Mouse (Mus musculus): ENCODE results near the gene Hrc. TPM values are rescaled to one million over a fixed set of nuclear protein-coding genes. Genes with fewer than 3 reads are reported as not detected.

Hrc gene
- polyA plus RNA-seq, 1 experiment = 0.35 TPM

DNA sequence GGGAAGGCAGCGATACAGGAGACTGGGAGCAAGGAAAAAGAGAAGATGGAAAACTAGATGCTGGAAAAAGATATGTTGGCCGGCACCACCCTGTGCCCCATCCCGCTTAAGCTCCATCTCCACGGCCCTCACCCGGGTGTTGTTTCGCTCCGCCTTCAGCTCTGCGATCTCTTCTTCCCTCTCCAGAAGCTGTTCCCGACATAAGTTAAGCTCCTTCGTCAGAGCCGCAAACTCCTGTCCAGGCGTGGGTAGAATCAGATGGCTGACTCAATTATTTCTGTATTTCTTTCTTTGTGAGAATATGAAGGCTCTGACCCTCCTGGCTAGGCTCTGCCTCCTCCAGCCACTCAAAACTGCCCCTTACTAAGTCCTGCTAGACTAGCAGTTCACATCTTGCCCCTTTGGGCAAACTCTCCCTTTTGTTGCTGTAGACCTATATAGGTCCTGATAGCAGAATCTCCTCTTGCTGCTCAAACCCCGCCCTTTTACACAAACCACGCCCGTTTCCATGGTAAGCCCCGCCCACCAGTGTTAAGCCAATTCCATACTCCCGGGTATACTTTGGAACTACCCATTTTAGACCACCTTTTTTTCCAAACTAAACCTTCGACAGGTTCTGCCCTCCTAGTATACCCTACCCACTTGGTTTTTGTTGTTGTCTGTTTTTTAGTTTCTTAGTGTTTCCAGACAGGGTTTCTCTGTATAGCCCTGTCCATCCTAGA lies 25.5 kb downstream of the Hrc start:
- 0 out of 2 replicates have a peak overlapping the region, but pooled peaks have one; percentile 36 for H3K27ac ChIP-seq (ENCODE audit: insufficient read depth, low read length)
- TF ChIP-seq POLR2A (IDR thresholded peaks at IDR 0.05; ENCODE audit: extremely low read depth, insufficient read depth, low read length) = no peak
- TF ChIP-seq CTCF (IDR thresholded peaks at IDR 0.05; ENCODE audit: extremely low read depth, insufficient read depth, low read length) = no peak
- H3K4me3 ChIP-seq (ENCODE audit: insufficient read depth, low read length) = no peak overlapping the region
- 0 out of 2 replicates have a peak, but pooled peaks cover 3% of the 10 kb centered on the region for H3K4me1 ChIP-seq (ENCODE audit: control insufficient read depth, insufficient read depth, low read length)

DNA sequence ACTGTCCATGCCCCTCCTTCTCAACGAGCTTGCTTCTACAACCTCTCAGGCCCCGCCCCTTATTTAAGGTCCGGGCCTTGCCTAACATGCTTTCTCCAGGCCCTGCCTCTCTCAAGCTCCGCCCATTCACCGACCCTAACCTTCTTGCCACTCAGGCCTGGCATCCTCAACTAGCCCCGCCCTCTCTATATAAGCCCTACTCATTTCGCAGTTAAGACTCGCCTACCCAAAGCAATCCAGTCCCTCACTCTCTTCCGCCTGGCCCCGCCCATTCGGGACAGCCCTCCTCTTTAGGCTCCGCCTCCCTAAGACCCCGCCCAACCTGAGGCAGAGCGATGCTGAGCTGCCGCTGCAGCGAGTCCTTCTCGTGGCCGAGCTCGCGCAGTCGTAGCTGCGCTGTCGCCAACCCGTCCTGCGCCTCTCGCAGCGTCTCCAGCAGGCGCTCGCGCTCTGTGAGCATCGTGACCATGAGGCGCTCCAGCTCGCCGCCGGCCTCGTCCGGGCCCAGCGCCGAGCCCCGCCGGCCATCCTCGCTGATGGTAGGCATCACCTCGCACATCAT lies 26.2 kb downstream of the Hrc start:
- Histone ChIP-seq H3K4me3 (ENCODE audit: insufficient read depth, low read length) (peak overlapping the region; percentile 26), H3K4me1 (ENCODE audit: control insufficient read depth, insufficient read depth, low read length) (0 out of 2 replicates have a peak, but pooled peaks cover 3% of the 10 kb centered on the region), H3K27ac (ENCODE audit: insufficient read depth, low read length) (0 out of 2 replicates have a peak overlapping the region, but pooled peaks have one; percentile 36)
- TF ChIP-seq CTCF (IDR thresholded peaks at IDR 0.05; ENCODE audit: extremely low read depth, insufficient read depth, low read length) = no peak
- peak; percentile 97 for TF ChIP-seq POLR2A (IDR thresholded peaks at IDR 0.05; ENCODE audit: extremely low read depth, insufficient read depth, low read length)

DNA sequence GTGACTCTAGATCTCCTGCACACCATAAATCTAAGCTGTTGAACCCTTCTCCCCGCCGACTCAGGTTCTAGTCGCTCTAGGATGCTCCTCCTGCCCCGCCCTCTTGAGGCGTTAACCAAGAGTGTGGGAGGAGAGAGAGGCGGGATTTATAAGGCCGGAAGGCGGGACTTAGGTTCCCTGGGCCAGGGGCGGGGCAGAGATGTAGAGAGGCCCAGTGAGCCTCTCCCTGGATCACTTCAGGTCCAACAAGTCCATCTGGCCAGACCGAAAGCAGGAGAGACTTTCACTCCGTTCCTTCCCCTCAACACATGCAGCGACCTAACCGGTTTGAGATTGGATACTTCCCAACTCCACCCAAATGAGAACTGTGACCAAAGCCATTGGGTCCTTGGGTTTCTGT lies 27.7 kb downstream of the Hrc start:
- Histone ChIP-seq H3K27ac (ENCODE audit: insufficient read depth, low read length) (no peak overlapping the region), H3K4me1 (ENCODE audit: control insufficient read depth, insufficient read depth, low read length) (0 out of 2 replicates have a peak, but pooled peaks cover 3% of the 10 kb centered on the region), H3K4me3 (ENCODE audit: insufficient read depth, low read length) (no peak overlapping the region)
- TF ChIP-seq CTCF (IDR thresholded peaks at IDR 0.05; ENCODE audit: extremely low read depth, insufficient read depth, low read length) (no peak), POLR2A (IDR thresholded peaks at IDR 0.05; ENCODE audit: extremely low read depth, insufficient read depth, low read length) (no peak)

DNA sequence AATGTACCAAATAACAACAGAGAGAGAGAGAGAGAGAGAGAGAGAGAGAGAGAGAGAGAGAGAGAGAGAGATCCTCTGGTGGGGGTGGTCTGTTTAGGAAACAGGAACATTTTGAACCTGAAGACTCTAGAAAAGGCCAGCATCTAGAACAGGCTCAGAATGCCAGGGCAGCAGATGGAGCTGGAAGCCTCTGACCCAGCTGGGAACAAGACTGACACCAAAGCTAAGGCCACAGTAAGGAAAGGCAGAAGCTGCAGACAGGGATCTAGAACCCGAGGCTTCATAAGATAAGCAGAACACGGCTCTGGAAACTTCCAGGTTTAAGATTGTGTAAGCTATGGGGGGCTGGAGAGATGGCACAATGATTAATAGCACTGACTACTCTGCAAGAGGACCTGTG lies 28.9 kb downstream of the Hrc start:
- TF ChIP-seq CTCF (IDR thresholded peaks at IDR 0.05; ENCODE audit: extremely low read depth, insufficient read depth, low read length) = no peak
- TF ChIP-seq POLR2A (IDR thresholded peaks at IDR 0.05; ENCODE audit: extremely low read depth, insufficient read depth, low read length) = no peak
- Histone ChIP-seq H3K27ac (ENCODE audit: insufficient read depth, low read length) (no peak overlapping the region), H3K4me3 (ENCODE audit: insufficient read depth, low read length) (no peak overlapping the region), H3K4me1 (ENCODE audit: control insufficient read depth, insufficient read depth, low read length) (peaks cover 5% of the 10 kb centered on the region; the same call in 1 of the 2 replicates)

DNA sequence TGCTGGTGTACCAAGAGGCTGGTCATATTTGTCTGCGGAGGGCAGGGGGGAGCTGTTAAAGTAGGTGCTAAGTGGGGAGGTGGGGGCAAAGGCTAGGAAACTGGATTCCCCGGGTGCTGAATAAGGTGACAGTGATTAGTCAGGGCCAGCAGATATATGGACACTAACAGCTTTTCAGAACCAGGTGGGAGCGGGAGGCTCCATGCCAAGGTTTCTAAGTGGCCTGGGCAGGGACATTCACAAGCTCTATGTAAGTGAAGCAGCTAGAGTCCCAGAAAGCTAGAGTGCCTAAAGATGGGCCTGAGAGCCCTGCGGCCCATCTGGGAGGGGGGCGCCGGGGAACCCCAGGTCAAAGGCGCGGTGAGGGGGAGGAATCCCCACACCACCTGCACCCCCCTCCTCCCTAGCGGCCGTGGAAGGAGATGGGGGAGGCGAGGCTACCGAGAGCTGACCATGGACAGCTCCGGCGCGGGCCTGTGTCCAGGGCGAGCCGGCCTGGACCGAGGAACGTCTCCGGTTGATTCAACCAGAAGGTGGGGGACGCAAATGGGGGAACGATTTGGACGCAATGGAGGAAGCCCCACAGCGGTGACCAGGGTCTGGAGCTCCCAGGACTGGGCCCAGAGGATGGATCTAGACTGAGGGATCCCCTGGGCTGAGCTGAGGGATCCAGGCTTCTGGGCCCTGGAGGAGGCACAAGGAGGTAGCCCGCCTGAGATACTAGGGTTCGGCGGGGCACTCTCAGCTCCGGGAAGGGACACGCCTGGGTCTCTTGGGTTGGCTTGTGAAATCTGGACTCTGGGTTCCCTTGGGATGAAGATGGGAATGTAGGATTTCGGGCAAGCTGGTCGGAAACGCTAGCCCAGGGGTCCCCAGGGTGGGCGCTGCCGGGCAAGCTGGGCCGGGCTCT lies 30.9 kb downstream of the Hrc start:
- TF ChIP-seq CTCF (IDR thresholded peaks at IDR 0.05; ENCODE audit: extremely low read depth, insufficient read depth, low read length) (no peak), POLR2A (IDR thresholded peaks at IDR 0.05; ENCODE audit: extremely low read depth, insufficient read depth, low read length) (no peak)
- H3K4me1 ChIP-seq (ENCODE audit: control insufficient read depth, insufficient read depth, low read length) = peaks cover 5% of the 10 kb centered on the region; the same call in 1 of the 2 replicates

DNA sequence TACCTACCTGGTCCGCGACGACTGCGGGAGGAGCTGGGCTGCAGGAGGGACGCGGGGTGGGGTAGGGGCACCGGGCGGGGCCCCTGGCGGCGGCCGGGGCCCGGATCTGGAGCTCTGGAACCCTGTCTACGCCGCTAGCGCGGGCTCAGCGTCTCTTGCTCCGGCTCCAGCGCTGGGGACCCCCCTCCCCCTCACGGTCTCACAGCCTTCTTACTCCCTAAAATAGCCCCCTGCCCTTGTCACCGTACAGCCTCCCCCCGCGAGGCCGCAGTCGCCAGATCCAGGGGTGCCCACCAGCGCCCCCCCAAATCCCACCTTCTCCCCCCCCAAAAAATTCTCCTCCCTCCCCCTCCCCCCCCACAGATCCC lies 31.5 kb downstream of the Hrc start, which contains the start of gene Ppfia3:
Gene Ppfia3 (minus strand): TSS at position 368 of the 368 bp plus-strand sequence.
- Histone ChIP-seq H3K4me1 (ENCODE audit: control insufficient read depth, insufficient read depth, low read length) (peaks cover 4% of the 10 kb centered on the region; the same call in 1 of the 2 replicates), H3K27ac (ENCODE audit: insufficient read depth, low read length) (peak within 1 kb of the TSS; percentile 70), H3K4me3 (ENCODE audit: insufficient read depth, low read length) (peak within 1 kb of the TSS; percentile 90)
- TF ChIP-seq CTCF (IDR thresholded peaks at IDR 0.05; ENCODE audit: extremely low read depth, insufficient read depth, low read length) = no peak
- peak; percentile 28; the same call in 1 of the 2 replicates for TF ChIP-seq POLR2A (IDR thresholded peaks at IDR 0.05; ENCODE audit: extremely low read depth, insufficient read depth, low read length)

More for the DNA sequence above, 30.9 kb downstream of the Hrc start:
- peak overlapping the region; percentile 70 for H3K27ac ChIP-seq (ENCODE audit: insufficient read depth, low read length)
- H3K4me3 ChIP-seq (ENCODE audit: insufficient read depth, low read length) = peak overlapping the region; percentile 90

DNA sequence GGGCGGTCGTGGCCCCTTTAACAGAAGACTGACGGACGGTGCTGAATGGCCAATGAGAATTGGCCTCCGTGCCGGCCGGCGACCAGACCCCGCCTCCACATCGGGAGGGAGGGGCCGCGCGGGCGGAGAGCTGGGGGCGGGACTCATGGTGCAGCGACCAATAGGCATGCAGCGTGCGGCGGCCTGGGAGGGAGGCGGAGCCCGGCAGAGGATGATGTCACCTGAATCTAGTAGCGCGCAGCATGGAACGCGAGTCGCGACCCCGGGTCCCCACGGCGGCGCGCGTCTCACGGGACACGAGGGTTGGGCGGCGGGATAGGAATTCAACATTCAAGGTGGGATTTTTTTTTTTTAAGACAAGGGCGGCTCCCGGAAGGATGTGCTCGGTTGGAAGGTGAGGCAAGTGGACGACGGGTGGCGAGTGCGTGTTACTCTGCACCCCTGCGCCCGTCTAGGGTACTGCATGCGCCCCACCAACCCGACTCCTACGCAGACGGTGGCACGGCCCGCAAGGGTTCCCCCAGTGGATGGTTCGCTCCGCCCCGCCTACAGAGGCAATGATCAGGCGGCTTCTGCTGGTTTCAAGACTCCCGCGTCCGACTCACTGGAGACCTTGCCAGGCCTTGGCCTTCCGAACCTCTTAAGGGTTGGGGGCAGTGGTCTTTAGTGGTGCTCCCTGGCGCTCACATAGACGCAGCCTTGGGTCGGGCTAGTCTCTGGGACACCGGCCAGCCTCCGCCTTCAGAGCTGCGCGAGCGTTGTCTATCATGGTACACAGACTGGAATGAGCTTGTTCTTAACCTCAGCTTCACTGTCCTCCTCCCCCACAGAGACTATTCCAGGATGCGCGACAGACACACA lies 32.2 kb downstream of the Hrc start:
- TF ChIP-seq POLR2A (IDR thresholded peaks at IDR 0.05; ENCODE audit: extremely low read depth, insufficient read depth, low read length) (peak; percentile 55; the same call in 1 of the 2 replicates), CTCF (IDR thresholded peaks at IDR 0.05; ENCODE audit: extremely low read depth, insufficient read depth, low read length) (peak; percentile 29; the same call in 1 of the 2 replicates)
- H3K4me1 ChIP-seq (ENCODE audit: control insufficient read depth, insufficient read depth, low read length) = peaks cover 4% of the 10 kb centered on the region; the same call in 1 of the 2 replicates
- H3K27ac ChIP-seq (ENCODE audit: insufficient read depth, low read length) = peak overlapping the region; percentile 45
- peak overlapping the region; percentile 90 for H3K4me3 ChIP-seq (ENCODE audit: insufficient read depth, low read length)

DNA sequence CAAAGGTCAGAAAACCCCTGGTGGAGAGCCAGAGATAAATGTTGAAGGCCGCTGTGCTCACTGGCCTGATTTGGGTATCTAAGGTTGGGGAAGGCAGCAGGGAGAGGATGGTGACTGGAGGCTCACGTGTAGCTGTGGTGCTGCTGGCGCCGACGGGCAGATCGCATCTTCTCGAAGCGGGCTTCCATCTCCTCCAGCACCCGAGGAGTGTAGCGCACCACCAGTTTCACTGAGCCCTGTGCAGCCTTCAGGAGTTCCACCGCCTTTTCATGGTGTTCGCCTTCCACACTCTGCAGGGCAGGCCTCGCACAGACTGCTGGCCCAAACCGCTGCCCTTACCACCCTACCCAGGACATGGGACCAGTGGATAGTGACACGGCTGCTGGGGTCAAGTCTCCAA lies 33.1 kb downstream of the Hrc start:
- peak overlapping the region; percentile 45 for H3K27ac ChIP-seq (ENCODE audit: insufficient read depth, low read length)

More for the DNA sequence above, 33.1 kb downstream of the Hrc start:
- TF ChIP-seq POLR2A (IDR thresholded peaks at IDR 0.05; ENCODE audit: extremely low read depth, insufficient read depth, low read length) (0 out of 2 replicates have a peak, but pooled peaks have one; percentile 10), CTCF (IDR thresholded peaks at IDR 0.05; ENCODE audit: extremely low read depth, insufficient read depth, low read length) (no peak)
- peaks cover 4% of the 10 kb centered on the region; the same call in 1 of the 2 replicates for H3K4me1 ChIP-seq (ENCODE audit: control insufficient read depth, insufficient read depth, low read length)
- peak overlapping the region; percentile 90 for H3K4me3 ChIP-seq (ENCODE audit: insufficient read depth, low read length)
